Mouse (Mus musculus): Measurements from ENCODE around the gene Olfr1375. TPM values are rescaled to one million over a fixed set of nuclear protein-coding genes. Genes with fewer than 3 reads are reported as not detected.
A peak's percentile ranks its signal among the peaks of the same experiment; 100 is the strongest.
"Not testable (repeated sequence)": the region's sequence is repeated elsewhere in the genome, so short reads cannot be mapped to it uniquely, and the experiment has no call there.

Olfr1375 gene
- total RNA-seq (2021) (not detected), polyA plus RNA-seq (2012; rRNA removed) (not detected in 2 replicates)
- long read RNA-seq: 0 reads

- DNase-seq: not testable (repeated sequence)
These were observed at the start of gene Olfr1375 for GRCm38 (mm10) chr11:51047809-51048208. Gene Olfr1375, plus strand, starts transcription at chr11:51048109.

GRCm38 (mm10) chr11:51003296-51003695 is 44.6 kb upstream of the Olfr1375 start, which contains the start of gene Olfr51:
Gene Olfr51, plus strand, starts transcription at chr11:51003596.
- no peak for DNase-seq

GRCm38 (mm10) chr11:51011821-51012220 is 36.1 kb upstream of the Olfr1375 start:
- DNase-seq: peak; percentile 92

GRCm38 (mm10) chr11:51013936-51014335 is 34.0 kb upstream of the Olfr1375 start, which contains the start of gene Olfr54:
Gene Olfr54, plus strand, starts transcription at chr11:51014236.
- no peak for DNase-seq

- no peak for DNase-seq
These were observed 31.6 kb upstream of the Olfr1375 start for GRCm38 (mm10) chr11:51016341-51016740.

- not testable (repeated sequence) for DNase-seq
These were observed 21.1 kb upstream of the Olfr1375 start for GRCm38 (mm10) chr11:51026811-51027210.

GRCm38 (mm10) chr11:51029381-51029780 is 18.5 kb upstream of the Olfr1375 start:
- not testable (repeated sequence) for DNase-seq

GRCm38 (mm10) chr11:51030225-51030624 is 17.7 kb upstream of the Olfr1375 start:
- DNase-seq: no peak

GRCm38 (mm10) chr11:51032851-51033250 is 15.1 kb upstream of the Olfr1375 start:
- DNase-seq: peak; percentile 35

GRCm38 (mm10) chr11:51034141-51034540 is 13.8 kb upstream of the Olfr1375 start:
- DNase-seq: not testable (repeated sequence)

- peak; percentile 86 for DNase-seq
These were observed 12.0 kb upstream of the Olfr1375 start for GRCm38 (mm10) chr11:51035951-51036350.

- not testable (repeated sequence) for DNase-seq
These were observed 3.1 kb upstream of the Olfr1375 start for GRCm38 (mm10) chr11:51044776-51045175.

GRCm38 (mm10) chr11:51051678-51052077 is 3.8 kb downstream of the Olfr1375 start:
- no peak for DNase-seq

- DNase-seq: no peak
These were observed 5.3 kb downstream of the Olfr1375 start for GRCm38 (mm10) chr11:51053230-51053629.

GRCm38 (mm10) chr11:51059151-51059571 is 11.3 kb downstream of the Olfr1375 start, which contains the start of gene Zfp354a:
Gene Zfp354a, plus strand, starts transcription at chr11:51059257.
- peak; percentile 82 for DNase-seq

- DNase-seq: no peak
These were observed 11.7 kb downstream of the Olfr1375 start for GRCm38 (mm10) chr11:51059640-51060039.

- peak; percentile 49 for DNase-seq
These were observed 13.1 kb downstream of the Olfr1375 start for GRCm38 (mm10) chr11:51060981-51061380.

- DNase-seq: no peak
These were observed 15.4 kb downstream of the Olfr1375 start for GRCm38 (mm10) chr11:51063276-51063675.

GRCm38 (mm10) chr11:51063841-51064240 is 15.9 kb downstream of the Olfr1375 start:
- DNase-seq: no peak

GRCm38 (mm10) chr11:51084527-51084926 is 36.6 kb downstream of the Olfr1375 start:
- no peak for DNase-seq

GRCm38 (mm10) chr11:51085269-51085668 is 37.4 kb downstream of the Olfr1375 start:
- no peak for DNase-seq
